Mouse (Mus musculus) urinary bladder, adult 18-20 months (tissue): ENCODE measurements around the gene Susd6.

ENCODE experiments used
- DNase-seq, 2 experiments: peaks; one replicate each; pipeline ENCODE4 v3.0.0; 2022; ENCODE audit warnings: low spot score in 2 of 2, mixed read lengths in 2 of 2

Gene Susd6

DNA sequence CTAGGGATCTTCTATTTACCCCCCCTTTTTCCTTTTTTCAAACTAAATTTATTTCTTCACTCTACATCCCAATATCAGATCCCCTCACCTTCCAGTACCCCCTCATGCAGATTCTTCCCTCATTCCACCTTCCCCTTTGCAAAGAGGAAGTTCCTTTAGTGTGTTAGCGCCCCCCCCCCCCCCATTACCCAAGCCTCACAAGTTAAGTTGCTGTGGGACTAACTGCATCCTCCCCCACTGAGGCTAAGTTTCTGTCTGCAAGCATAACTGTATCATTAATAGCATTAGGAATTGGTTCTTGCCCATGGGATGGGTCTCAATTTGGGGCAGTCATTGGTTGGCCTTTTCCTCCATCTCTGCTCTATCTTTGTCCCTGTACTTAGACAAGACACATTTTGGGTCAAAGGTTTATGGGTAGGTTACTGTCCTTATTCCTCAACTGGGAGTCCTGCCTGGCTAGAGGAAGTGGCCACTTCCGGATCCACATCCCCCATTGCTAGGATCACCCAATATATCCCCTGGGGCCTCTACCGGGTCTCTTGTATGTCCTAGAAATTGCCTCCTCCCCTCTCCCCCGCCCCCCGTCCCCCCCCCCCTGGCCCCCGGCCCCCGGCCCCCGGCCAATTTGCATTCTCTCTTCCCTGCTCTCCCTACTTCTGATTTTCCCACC is 44.7 kb downstream of the Susd6 start:
- DNase-seq, result no peak

DNA sequence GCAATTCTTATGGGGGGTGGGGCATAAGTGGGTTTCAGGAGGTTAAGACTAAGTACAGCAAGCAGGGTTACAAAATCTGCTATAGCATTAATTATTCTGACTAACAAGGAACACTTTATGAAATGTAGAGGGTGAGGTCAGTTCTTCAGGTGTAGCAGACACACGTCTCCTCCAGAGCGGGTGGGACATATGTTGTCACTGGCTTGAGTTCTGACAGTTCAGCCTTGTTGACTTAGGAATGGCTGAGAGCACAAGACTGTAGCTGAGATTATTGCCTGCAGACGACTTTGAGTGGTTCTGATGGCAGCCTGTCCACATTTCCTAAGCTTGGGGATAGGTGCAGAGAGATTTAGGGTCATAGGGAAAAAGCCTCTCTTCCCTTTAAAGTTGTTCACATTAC is 47.3 kb downstream of the Susd6 start:
- no peak for DNase-seq

DNA sequence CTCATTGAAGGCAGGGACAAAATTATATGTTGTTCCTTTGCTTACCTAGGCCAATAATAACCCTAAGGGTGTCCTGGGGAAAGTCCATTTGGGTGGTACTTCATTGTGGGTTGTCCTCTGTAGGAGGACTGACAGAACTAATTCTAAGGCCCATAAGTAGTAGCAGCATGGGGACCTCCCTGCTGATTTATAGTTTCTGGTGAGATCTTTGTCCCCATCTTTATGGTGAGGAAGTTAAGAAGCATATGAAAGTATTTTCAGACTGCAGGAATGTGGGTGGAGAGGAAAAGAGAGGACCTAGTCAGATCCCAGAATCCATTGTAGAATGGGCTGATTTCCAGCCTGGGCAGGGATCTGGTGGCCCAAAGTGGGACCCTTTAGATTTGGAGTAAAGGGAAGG is 48.0 kb downstream of the Susd6 start:
- DNase-seq, result no peak

DNA sequence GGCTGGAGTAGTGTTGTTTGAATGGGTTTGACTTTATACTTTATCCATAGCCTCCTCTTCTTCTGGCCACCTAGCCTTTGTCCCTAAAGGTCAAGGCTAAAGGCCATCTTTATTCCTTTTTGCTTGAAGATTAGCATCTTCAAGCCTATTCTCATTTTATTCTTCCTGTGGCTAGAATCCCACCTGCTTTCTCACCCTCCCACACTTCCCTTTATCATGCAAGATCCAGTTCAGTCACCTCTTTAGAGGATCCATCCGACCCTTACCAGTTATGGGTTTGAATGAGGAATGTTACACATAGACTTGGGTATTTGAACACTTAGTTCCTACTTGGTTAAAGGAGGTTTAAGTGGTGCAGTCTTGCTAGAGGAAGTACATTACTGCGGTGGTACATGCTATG is 48.5 kb downstream of the Susd6 start:
- DNase-seq, result no peak

DNA sequence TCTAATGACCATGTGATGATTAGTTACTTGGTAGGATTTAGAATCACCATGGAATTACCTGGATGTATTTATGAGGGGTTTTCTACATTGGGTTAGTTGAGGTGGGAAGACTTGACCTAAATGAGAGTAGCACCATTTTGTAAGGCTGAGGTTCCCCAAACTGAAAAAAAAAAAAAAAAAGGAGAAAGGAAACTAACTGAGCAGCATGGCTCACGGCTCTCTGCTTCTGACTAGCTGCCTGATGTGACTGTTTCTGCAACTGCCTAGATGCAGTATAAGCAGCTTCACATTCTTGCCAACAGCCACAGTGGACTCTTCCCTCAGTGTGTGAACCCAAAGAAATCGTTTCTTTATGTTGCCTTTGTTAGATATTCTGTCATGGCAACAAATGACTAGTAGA is 49.3 kb downstream of the Susd6 start:
- no peak for DNase-seq

- DNase-seq, result no peak
These were observed 51.3 kb downstream of the Susd6 start for GRCm38 (mm10) chr12:80841618-80842017.

DNA sequence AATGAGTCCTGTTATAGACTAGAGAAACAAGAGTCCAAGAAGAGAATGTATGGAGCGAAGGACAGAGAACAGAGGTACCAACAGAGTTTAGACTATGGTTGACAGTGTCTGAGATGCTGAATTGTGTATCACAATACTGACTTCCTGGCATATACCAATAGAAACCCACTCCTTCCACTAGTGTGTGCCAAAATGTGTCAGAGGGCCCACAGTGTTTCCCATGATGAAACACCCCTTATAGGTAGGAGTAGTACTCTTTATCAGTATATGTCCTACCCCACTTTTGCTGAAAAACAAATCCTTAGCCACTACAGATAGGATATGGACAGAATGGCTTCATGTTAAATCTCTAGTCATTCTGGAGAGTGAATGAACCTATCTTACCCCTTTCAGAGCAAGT is 52.3 kb downstream of the Susd6 start:
- DNase-seq, result no peak

DNA sequence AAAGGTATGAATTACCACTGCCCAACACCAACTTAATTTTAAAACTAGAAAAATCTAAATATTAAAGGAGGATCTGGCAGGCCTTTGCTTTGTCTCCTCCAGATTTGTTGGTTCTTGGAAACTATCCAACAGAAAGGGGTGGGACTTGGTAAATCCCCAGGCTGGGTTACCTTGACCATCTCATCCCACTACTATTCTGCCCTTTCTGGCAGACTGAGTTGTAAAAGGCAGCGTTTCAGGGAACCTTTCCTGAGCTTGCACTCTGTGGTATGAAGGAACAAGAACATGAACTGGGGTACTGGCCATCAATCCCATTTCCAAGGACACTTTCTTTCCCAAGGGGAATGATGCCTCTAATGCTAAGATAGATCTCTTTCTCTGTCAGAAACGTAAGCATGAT is 52.9 kb downstream of the Susd6 start:
- no peak for DNase-seq

- no peak for DNase-seq
These were observed 53.5 kb downstream of the Susd6 start for GRCm38 (mm10) chr12:80843651-80844444.

GRCm38 (mm10) chr12:80845901-80846300 is 55.6 kb downstream of the Susd6 start:
- no peak for DNase-seq

- DNase-seq, result no peak
These were observed 56.6 kb downstream of the Susd6 start for GRCm38 (mm10) chr12:80846861-80847268.

DNA sequence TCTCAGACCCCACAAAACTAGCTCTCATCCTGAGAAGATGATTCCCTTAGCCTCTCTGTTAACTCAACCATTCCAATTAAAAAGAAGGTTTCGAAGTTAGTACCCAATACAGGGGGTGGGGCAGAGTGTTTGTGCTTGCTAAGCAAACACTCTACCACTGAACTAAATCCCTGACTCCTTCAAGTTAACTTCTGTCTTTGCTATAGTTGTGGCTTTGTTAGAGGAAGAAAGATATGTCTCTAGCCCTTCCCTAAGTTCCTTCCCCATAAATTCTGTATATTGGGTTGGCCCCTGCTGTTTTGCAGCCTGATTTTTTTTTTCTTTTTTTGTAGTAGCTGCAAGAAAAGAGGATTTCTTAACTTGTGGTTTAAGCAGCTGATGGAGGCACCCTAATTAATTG is 61.7 kb downstream of the Susd6 start:
- DNase-seq, result no peak

- no peak for DNase-seq
These were observed 63.4 kb downstream of the Susd6 start for GRCm38 (mm10) chr12:80853737-80854136.

GRCm38 (mm10) chr12:80854671-80855070 is 64.4 kb downstream of the Susd6 start:
- no peak for DNase-seq

DNA sequence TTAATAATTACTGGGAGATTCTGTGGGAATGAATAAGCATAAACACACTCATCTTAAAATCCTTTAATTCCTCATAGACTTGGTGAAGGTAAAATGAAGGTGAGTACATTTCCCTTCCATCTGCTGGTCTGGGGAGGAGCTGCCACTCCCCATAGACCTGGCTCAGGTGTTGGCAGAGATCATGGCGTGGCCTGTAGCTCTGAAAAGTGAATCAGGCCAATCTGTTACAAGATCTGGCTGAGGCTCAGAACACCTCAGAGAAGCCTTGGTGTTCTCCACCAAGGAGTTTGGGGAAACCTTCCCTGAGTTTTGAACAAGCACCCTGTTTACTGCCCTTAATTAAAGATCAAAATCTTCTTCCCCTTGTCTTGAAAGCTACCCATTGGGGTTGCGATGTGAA is 64.8 kb downstream of the Susd6 start:
- no peak for DNase-seq

DNA sequence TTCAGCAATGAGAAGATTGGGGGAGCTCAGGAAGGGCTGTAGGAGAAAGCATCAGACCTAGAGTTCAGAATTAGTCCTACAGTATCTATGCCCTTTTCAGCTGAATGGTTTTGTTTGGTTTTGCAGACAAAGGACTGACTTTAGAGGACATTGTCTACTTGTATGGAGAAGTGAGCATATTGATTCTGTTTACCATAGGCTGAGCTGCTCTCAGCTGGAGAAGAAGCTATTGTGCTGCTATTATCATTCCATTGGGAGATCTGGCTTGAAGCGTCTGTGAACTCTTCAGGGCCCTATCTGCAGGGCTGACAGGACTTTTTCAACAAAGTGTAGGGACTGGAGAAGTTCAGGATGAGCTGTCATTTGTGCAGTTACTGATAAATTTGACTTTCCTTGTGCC is 65.3 kb downstream of the Susd6 start:
- DNase-seq, result no peak

DNA sequence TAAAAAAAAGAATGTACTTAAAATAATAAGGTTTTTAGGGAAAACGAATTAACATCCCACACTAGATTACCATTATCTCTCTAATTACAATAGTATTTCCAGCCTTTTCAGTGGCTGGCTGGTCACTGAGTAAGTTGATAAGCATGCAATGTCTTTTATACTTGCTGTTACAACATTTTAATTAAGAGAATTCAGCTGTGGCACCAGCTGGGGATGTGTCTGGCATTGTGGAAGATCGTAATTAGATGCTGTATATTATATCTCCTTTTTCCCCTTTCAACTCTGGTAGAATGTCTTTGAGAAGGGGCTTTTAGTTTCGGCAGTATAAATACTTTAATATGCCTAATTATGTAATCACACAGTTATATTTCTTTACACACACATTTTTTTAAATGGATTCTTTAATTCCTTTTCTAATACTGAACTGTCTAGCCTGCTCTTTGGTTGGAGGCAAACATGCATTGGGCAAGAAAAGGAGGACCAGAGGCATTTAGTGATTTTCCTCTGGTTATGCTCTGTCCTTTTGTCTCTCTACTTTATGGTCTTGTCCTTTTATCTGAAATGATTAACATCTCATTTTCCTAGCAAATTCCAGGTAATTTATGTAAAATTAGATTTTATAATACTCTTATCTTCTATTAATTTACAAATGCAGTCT is 67.5 kb downstream of the Susd6 start:
- DNase-seq, result no peak

DNA sequence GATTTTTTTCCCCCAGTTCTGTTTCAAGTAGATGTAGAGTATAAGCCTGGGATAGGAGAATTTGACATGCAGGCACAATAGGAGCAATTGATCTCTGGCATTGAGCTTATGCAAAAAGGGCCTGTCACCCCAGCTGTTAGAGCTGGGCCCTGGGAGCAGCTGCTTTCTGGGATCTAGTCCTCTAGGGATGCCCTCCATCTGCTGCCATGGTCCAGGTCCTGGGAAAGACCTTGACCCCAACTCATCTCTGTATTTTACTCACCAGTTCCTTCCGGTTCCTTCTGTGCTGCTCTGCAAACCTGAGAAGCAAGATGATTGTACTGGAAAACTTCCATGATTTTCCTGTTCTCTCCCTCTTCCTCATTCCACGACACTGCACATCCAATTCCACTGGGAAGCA is 68.0 kb downstream of the Susd6 start:
- no peak for DNase-seq

GRCm38 (mm10) chr12:80861916-80862315 is 71.6 kb downstream of the Susd6 start:
- no peak for DNase-seq

DNA sequence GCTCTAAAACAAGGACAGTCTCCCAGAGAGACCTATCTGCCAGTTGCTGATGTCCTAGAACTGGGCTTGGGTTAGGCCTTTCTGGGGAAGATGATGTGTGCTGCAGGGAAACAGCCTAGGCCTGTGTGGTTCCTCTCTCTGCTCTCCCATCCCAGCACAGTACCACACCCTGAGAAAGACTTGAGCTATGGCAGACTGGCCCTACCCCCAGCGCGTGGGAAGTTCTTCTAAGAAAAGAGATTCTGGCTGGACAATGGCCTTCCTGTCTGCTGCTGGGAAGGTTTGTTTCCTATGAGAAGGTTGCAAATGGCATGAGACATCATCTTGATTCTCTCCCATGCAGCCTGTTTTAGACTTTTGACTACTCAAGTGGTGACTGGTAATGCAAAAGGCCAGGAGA is 73.1 kb downstream of the Susd6 start:
- DNase-seq, result no peak

DNA sequence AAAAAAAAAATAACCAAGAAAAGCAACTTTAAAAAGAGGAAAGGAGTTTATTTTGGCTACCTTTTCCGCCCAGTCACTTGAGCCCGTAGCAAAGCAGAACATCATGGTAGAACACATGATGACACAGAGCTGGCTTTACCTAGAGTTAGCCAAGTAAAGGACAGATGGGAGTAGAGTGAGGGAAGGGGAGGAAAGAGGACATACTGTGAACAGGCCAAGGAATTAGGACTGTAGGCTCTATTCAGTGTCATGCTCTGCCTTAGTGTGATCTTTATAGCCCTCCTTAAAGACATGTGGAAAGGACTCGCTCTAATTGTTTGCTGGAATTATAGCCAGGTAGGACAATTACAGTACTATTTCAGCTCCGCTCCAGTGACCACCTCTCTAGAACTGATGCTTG is 74.9 kb downstream of the Susd6 start:
- DNase-seq, result no peak

DNA sequence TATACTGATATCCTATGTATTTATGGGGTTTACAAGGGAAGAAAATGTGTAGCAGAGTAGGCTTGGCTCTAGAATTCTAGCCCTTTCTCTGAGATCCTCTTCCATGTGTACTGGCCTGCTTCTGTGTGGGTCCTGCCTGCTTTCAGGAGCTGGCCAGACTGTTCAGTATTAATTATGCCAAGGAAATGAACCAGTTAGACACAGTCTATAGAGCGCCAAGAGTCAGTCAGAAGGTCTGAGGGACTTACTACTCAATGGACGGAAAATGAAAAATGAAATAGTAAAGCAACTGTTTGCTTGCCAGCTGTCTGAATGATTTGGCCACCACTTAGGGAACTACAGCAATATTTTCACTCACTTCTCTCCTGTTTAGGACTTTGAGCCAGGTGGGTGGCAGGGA is 75.7 kb downstream of the Susd6 start:
- DNase-seq, result no peak

- DNase-seq, result no peak
These were observed 76.8 kb downstream of the Susd6 start for GRCm38 (mm10) chr12:80867083-80867482.
